Mouse (Mus musculus): Measurements from ENCODE around the gene Scn1b. TPM values are rescaled to one million over a fixed set of nuclear protein-coding genes. Genes with fewer than 3 reads are reported as not detected.

The Scn1b gene
- 1 to 10 TPM; 3.6 to 4.2 TPM for total RNA-seq (2023)

DNA sequence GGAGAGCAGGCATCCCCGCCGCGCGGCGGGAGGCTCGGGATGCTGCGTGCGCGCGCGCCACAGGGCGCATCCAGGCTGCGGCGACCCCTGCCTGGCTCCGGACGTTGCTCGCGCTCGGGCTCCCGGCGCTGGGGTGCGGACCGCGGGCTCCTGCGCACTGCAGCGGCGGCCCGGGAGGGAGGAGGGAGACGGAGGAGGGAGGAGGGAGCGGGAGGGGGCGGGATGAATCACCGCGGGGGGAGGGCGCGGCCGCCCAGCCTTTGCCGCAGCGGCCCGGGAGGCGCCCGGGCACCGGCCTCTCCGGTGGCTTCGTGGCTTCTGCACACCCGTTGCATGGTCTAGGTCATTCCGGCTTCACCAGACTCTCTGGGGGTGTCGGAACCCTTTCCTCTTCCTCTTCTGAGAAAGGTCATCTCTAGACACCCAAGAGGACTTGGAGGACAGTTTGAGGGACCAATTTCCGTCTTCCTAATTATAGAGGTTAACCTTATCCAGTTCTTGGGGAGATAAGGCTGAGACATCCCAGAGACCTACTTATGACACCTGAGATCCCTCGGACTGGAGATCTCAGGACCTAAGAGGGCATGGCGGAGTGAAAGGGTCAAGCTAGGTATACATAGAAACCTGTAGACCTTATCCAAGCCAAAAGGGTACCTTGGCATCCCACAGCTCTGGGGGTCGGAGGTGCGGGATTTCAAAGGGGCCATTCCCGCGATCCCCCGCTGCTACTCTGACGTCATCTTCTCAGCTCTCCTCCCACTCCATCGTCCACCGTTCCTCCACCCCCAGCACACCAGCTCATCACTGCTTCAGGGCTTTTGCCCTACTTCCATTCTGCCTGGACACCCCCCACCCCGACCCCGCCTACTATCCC is at the start of gene Scn1b:
Gene Scn1b (minus strand): TSS at position 153 of the 874 bp plus-strand sequence.

DNA sequence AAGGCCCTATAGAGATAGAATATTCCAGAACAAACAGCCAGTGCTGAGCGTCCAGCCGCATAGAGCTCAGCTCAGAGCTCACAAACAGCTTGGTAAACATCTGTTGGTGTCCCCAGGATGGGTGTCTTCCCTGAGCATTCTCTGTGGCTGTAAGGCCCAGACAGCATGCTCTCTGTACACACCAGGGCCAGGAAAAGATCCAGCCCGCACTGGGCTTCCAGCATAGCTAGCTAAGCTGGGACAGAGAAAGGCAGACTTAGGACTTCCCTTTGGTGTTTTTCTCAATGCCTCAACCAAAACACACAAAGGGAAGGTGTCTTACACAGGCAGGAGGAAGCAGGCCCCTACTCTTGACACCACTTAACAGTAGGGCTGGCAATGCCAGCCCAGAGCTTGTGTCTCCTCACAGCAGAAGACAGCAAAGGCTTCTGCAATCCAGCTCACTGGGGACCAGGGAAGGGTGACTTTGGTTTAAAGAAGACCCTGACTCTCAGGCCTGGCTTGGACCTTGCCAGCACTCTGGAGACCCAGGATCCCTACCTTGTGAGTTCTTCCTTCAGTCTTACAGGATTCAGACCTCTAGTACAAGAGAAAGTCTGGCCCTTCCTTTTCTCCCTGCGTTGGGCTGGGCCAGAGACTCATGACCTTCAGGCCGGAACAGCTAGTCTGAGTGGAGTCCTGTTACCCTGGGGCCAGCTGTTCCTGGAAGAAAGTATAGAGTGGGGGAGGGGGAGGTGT is 28.7 kb upstream of the Scn1b start, which contains the start of gene Gramd1a:
Gene Gramd1a (minus strand): TSS at position 601 of the 738 bp plus-strand sequence.

DNA sequence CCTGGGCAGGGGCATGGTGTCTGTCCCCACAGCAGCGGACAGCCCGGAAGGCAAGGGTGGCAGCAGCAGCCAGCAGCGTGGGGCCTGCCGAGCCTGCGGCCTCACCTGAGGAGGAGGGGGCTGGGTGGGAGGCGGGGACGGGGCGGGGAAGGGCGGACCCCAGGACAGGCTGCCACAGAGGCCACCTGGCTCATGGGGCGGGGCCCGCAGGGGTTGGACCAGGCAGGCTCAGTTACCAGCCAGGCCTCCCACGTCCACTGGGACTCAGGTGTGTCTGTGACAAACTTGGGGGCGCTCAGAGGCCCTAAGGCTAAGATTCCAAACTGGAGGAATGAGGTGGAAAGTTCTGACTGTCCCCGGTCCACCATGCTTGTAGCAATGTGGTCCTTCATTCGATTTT is 11.6 kb downstream of the Scn1b start, which contains the start of gene Hpn:
Gene Hpn (minus strand): TSS at position 109 of the 400 bp plus-strand sequence.

DNA sequence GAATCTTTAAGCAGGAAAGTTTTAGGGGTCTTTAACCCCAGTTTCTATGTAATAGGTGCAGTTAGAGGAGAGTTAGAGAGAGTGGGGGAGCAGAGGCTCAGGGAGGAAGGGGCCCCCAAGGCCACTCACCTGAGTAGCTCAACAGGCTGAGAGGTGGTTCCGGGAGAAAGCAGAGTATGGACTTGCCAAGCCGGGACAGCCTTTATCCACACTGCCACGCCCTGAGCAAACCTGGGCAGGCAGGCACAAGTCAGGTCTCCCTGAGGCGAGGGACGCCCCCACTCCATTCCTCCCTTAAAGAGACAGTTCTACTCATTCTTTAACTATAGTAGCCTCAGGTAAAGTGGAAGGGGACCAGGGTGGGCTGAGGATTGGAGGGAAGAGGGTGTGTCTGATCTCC is 50.3 kb downstream of the Scn1b start, which contains the start of gene Fxyd3:
Gene Fxyd3 (minus strand): TSS at position 213 of the 400 bp plus-strand sequence.

Other genes starting within 250 kb of the Scn1b start
- 1 to 10 TPM; 5.3 to 9.8 TPM for gene Cd22, start 246.7 kb downstream of the Scn1b start, total RNA-seq (2023)
- not detected for gene Mag, start 212.1 kb downstream of the Scn1b start, total RNA-seq (2023)
- not detected for gene Hamp2, start 202.3 kb downstream of the Scn1b start, total RNA-seq (2023)
- not detected for gene Hamp, start 183.0 kb downstream of the Scn1b start, total RNA-seq (2023)
- gene Usf2, start 170.2 kb downstream of the Scn1b start, total RNA-seq (2023), result 100 to 1,000 TPM; 150 to 156 TPM
- gene Lsr, start 153.5 kb downstream of the Scn1b start, total RNA-seq (2023), result 1 to 10 TPM; 3.6 to 3.7 TPM
- under 1 TPM in 1 of 2 experiments, not detected in 1; 0.20 TPM for gene Fam187b, start 153.2 kb downstream of the Scn1b start, total RNA-seq (2023)
- gene Fxyd5, start 84.5 kb downstream of the Scn1b start, total RNA-seq (2023), result 100 to 1,000 TPM; 878 to 928 TPM
- 1 to 10 TPM; 1.5 to 1.6 TPM for gene Fxyd7, start 75.5 kb downstream of the Scn1b start, total RNA-seq (2023)
- gene Fxyd1, start 69.8 kb downstream of the Scn1b start, total RNA-seq (2023), result not detected
- gene Lgi4, start 67.7 kb downstream of the Scn1b start, total RNA-seq (2023), result not detected
- not detected for gene Fxyd3, start 50.3 kb downstream of the Scn1b start, total RNA-seq (2023)
- 1 to 10 TPM; 1.7 to 4.2 TPM for gene Hpn, start 11.7 kb downstream of the Scn1b start, total RNA-seq (2023)
- 100 to 1,000 TPM; 920 to 931 TPM for gene Gramd1a, start 28.9 kb upstream of the Scn1b start, total RNA-seq (2023)
- gene Scgb2b2, start 163.5 kb upstream of the Scn1b start, total RNA-seq (2023), result not detected
- not detected for gene Scgb1b2, start 164.8 kb upstream of the Scn1b start, total RNA-seq (2023)
- gene Scgb2b3, start 235.1 kb upstream of the Scn1b start, total RNA-seq (2023), result not detected
- gene Scgb1b3, start 248.6 kb upstream of the Scn1b start, total RNA-seq (2023), result not detected